Mouse (Mus musculus): ENCODE data around the gene Kcne3. TPM values are rescaled to one million over a fixed set of nuclear protein-coding genes. Genes with fewer than 3 reads are reported as not detected.

Gene Kcne3
- polyA plus RNA-seq, 1 experiment, result not detected

GRCm38 (mm10) chr7:100203616-100204015, 27.3 kb downstream of the Kcne3 start:
- Histone ChIP-seq H3K36me3 (ENCODE audit: control insufficient read depth, insufficient read depth, low read length, poor library complexity, severe bottlenecking) (no peaks in the 10 kb centered on the region), H3K9me3 (replicated peaks; ENCODE audit: control insufficient read depth, insufficient read depth, low read length, poor library complexity, severe bottlenecking) (no peaks in the 10 kb centered on the region), H3K27ac (ENCODE audit: insufficient read depth, low read length) (no peak overlapping the region), H3K4me3 (ENCODE audit: low read depth, low read length) (no peak overlapping the region), H3K9ac (ENCODE audit: low read depth, poor library complexity, severe bottlenecking) (no peak overlapping the region), H3K4me1 (ENCODE audit: control insufficient read depth, insufficient read depth, low read length) (no peaks in the 10 kb centered on the region), H3K27me3 (ENCODE audit: control insufficient read depth, insufficient read depth, low read length, poor library complexity, severe bottlenecking) (no peaks in the 10 kb centered on the region)
- TF ChIP-seq CTCF (IDR thresholded peaks at IDR 0.05; ENCODE audit: low read depth, low read length), result no peak
- no peak for TF ChIP-seq EP300 (IDR thresholded peaks at IDR 0.05; ENCODE audit: insufficient read depth, low read depth, low read length)
- no peak for TF ChIP-seq POLR2A (IDR thresholded peaks at IDR 0.05; ENCODE audit: insufficient read depth, low read length)

GRCm38 (mm10) chr7:100204871-100205270, 28.6 kb downstream of the Kcne3 start:
- Histone ChIP-seq H3K36me3 (ENCODE audit: control insufficient read depth, insufficient read depth, low read length, poor library complexity, severe bottlenecking) (no peaks in the 10 kb centered on the region), H3K9ac (ENCODE audit: low read depth, poor library complexity, severe bottlenecking) (no peak overlapping the region), H3K4me3 (ENCODE audit: low read depth, low read length) (no peak overlapping the region), H3K27ac (ENCODE audit: insufficient read depth, low read length) (no peak overlapping the region), H3K4me1 (ENCODE audit: control insufficient read depth, insufficient read depth, low read length) (no peaks in the 10 kb centered on the region), H3K27me3 (ENCODE audit: control insufficient read depth, insufficient read depth, low read length, poor library complexity, severe bottlenecking) (no peaks in the 10 kb centered on the region), H3K9me3 (replicated peaks; ENCODE audit: control insufficient read depth, insufficient read depth, low read length, poor library complexity, severe bottlenecking) (no peaks in the 10 kb centered on the region)
- TF ChIP-seq POLR2A (IDR thresholded peaks at IDR 0.05; ENCODE audit: insufficient read depth, low read length) (no peak), EP300 (IDR thresholded peaks at IDR 0.05; ENCODE audit: insufficient read depth, low read depth, low read length) (no peak), CTCF (IDR thresholded peaks at IDR 0.05; ENCODE audit: low read depth, low read length) (no peak)

GRCm38 (mm10) chr7:100206144-100206543, 29.8 kb downstream of the Kcne3 start:
- TF ChIP-seq CTCF (IDR thresholded peaks at IDR 0.05; ENCODE audit: low read depth, low read length) (no peak), POLR2A (IDR thresholded peaks at IDR 0.05; ENCODE audit: insufficient read depth, low read length) (no peak), EP300 (IDR thresholded peaks at IDR 0.05; ENCODE audit: insufficient read depth, low read depth, low read length) (no peak)
- H3K4me1 ChIP-seq (ENCODE audit: control insufficient read depth, insufficient read depth, low read length), result no peaks in the 10 kb centered on the region
- no peak overlapping the region for H3K27ac ChIP-seq (ENCODE audit: insufficient read depth, low read length)
- no peak overlapping the region for H3K9ac ChIP-seq (ENCODE audit: low read depth, poor library complexity, severe bottlenecking)
- no peaks in the 10 kb centered on the region for H3K9me3 ChIP-seq (replicated peaks; ENCODE audit: control insufficient read depth, insufficient read depth, low read length, poor library complexity, severe bottlenecking)
- H3K36me3 ChIP-seq (ENCODE audit: control insufficient read depth, insufficient read depth, low read length, poor library complexity, severe bottlenecking), result no peaks in the 10 kb centered on the region
- H3K4me3 ChIP-seq (ENCODE audit: low read depth, low read length), result no peak overlapping the region
- no peaks in the 10 kb centered on the region for H3K27me3 ChIP-seq (ENCODE audit: control insufficient read depth, insufficient read depth, low read length, poor library complexity, severe bottlenecking)

- Histone ChIP-seq H3K36me3 (ENCODE audit: control insufficient read depth, insufficient read depth, low read length, poor library complexity, severe bottlenecking) (no peaks in the 10 kb centered on the region), H3K9ac (ENCODE audit: low read depth, poor library complexity, severe bottlenecking) (no peak overlapping the region), H3K4me3 (ENCODE audit: low read depth, low read length) (no peak overlapping the region), H3K9me3 (replicated peaks; ENCODE audit: control insufficient read depth, insufficient read depth, low read length, poor library complexity, severe bottlenecking) (no peaks in the 10 kb centered on the region), H3K4me1 (ENCODE audit: control insufficient read depth, insufficient read depth, low read length) (no peaks in the 10 kb centered on the region), H3K27ac (ENCODE audit: insufficient read depth, low read length) (no peak overlapping the region), H3K27me3 (ENCODE audit: control insufficient read depth, insufficient read depth, low read length, poor library complexity, severe bottlenecking) (no peaks in the 10 kb centered on the region)
- TF ChIP-seq CTCF (IDR thresholded peaks at IDR 0.05; ENCODE audit: low read depth, low read length) (no peak), POLR2A (IDR thresholded peaks at IDR 0.05; ENCODE audit: insufficient read depth, low read length) (no peak), EP300 (IDR thresholded peaks at IDR 0.05; ENCODE audit: insufficient read depth, low read depth, low read length) (no peak)
Observed at GRCm38 (mm10) chr7:100207886-100208285, 31.6 kb downstream of the Kcne3 start.

GRCm38 (mm10) chr7:100214310-100214709, 38.0 kb downstream of the Kcne3 start:
- H3K9ac ChIP-seq (ENCODE audit: low read depth, poor library complexity, severe bottlenecking), result no peak overlapping the region
- no peaks in the 10 kb centered on the region for H3K27me3 ChIP-seq (ENCODE audit: control insufficient read depth, insufficient read depth, low read length, poor library complexity, severe bottlenecking)
- no peak overlapping the region for H3K4me3 ChIP-seq (ENCODE audit: low read depth, low read length)
- H3K9me3 ChIP-seq (replicated peaks; ENCODE audit: control insufficient read depth, insufficient read depth, low read length, poor library complexity, severe bottlenecking), result no peaks in the 10 kb centered on the region
- no peak for TF ChIP-seq POLR2A (IDR thresholded peaks at IDR 0.05; ENCODE audit: insufficient read depth, low read length)
- no peak for TF ChIP-seq CTCF (IDR thresholded peaks at IDR 0.05; ENCODE audit: low read depth, low read length)
- no peak for TF ChIP-seq EP300 (IDR thresholded peaks at IDR 0.05; ENCODE audit: insufficient read depth, low read depth, low read length)
- H3K27ac ChIP-seq (ENCODE audit: insufficient read depth, low read length), result no peak overlapping the region
- H3K4me1 ChIP-seq (ENCODE audit: control insufficient read depth, insufficient read depth, low read length), result no peaks in the 10 kb centered on the region
- no peaks in the 10 kb centered on the region for H3K36me3 ChIP-seq (ENCODE audit: control insufficient read depth, insufficient read depth, low read length, poor library complexity, severe bottlenecking)

GRCm38 (mm10) chr7:100215116-100215732, 38.9 kb downstream of the Kcne3 start:
- Histone ChIP-seq H3K4me3 (ENCODE audit: low read depth, low read length) (no peak overlapping the region), H3K27me3 (ENCODE audit: control insufficient read depth, insufficient read depth, low read length, poor library complexity, severe bottlenecking) (no peaks in the 10 kb centered on the region), H3K9me3 (replicated peaks; ENCODE audit: control insufficient read depth, insufficient read depth, low read length, poor library complexity, severe bottlenecking) (no peaks in the 10 kb centered on the region), H3K9ac (ENCODE audit: low read depth, poor library complexity, severe bottlenecking) (no peak overlapping the region), H3K36me3 (ENCODE audit: control insufficient read depth, insufficient read depth, low read length, poor library complexity, severe bottlenecking) (no peaks in the 10 kb centered on the region), H3K4me1 (ENCODE audit: control insufficient read depth, insufficient read depth, low read length) (no peaks in the 10 kb centered on the region), H3K27ac (ENCODE audit: insufficient read depth, low read length) (no peak overlapping the region)
- TF ChIP-seq CTCF (IDR thresholded peaks at IDR 0.05; ENCODE audit: low read depth, low read length) (no peak), POLR2A (IDR thresholded peaks at IDR 0.05; ENCODE audit: insufficient read depth, low read length) (no peak), EP300 (IDR thresholded peaks at IDR 0.05; ENCODE audit: insufficient read depth, low read depth, low read length) (no peak)
